ENCODE assay signal across 8 mouse cellular contexts in genomic region chr12:38114990-38115615, GRCm38 (mm10).
DNase-seq lines count a peak whose midpoint lies in the region; ATAC-seq lines count a peak whose summit lies in the region.

No protein-coding gene starts in this region.

- no peak overlapping the region for H3K9ac ChIP-seq in hindbrain, embryonic 11.5 days (ENCODE audit: low read depth, low read length)
- no peak overlapping the region for H3K9ac ChIP-seq in hindbrain, embryonic 15.5 days

- no peaks in the 10 kb centered on the region for H3K36me3 ChIP-seq in hindbrain, embryonic 11.5 days (ENCODE audit: control insufficient read depth, insufficient read depth, low read length)
- no peaks in the 10 kb centered on the region for H3K36me3 ChIP-seq in hindbrain, embryonic 10.5 days
- no peaks in the 10 kb centered on the region for H3K36me3 ChIP-seq in hindbrain, embryonic 15.5 days

- H3K4me3 ChIP-seq in hindbrain, embryonic 11.5 days (ENCODE audit: low read depth, low read length), result no peak overlapping the region
- no peak overlapping the region for H3K4me3 ChIP-seq in hindbrain, embryonic 10.5 days
- H3K4me3 ChIP-seq in hindbrain, embryonic 15.5 days, result no peak overlapping the region

- no peaks in the 10 kb centered on the region for H3K4me1 ChIP-seq in hindbrain, embryonic 11.5 days (replicated peaks; ENCODE audit: control insufficient read depth, insufficient read depth, low read length)
- H3K4me1 ChIP-seq in hindbrain, embryonic 10.5 days (replicated peaks), result no peaks in the 10 kb centered on the region
- no peaks in the 10 kb centered on the region for H3K4me1 ChIP-seq in hindbrain, embryonic 15.5 days (replicated peaks)

- peak; percentile 41 for DNase-seq in hindbrain, embryonic 11.5 days (ENCODE audit: low spot score)
- DNase-seq in hindbrain, embryonic 10.5 days (ENCODE audit: low spot score), result no peak
- DNase-seq in right cerebral cortex, postnatal 14 days, result peak; percentile 13
- no peak for DNase-seq in right cerebral cortex, postnatal 25 days
- DNase-seq in urinary bladder, postnatal 4 days (ENCODE audit: low spot score in 2 of 2), result no peak
- no peak for DNase-seq in T-cell, adult 2 months (ENCODE audit: low spot score)
- no peak for DNase-seq in thymus, postnatal 25 days

- no peaks in the 10 kb centered on the region for H3K9me3 ChIP-seq in hindbrain, embryonic 11.5 days (ENCODE audit: control insufficient read depth, low read length)
- H3K9me3 ChIP-seq in hindbrain, embryonic 10.5 days, result no peaks in the 10 kb centered on the region
- no peaks in the 10 kb centered on the region for H3K9me3 ChIP-seq in hindbrain, embryonic 15.5 days

- H3K27me3 ChIP-seq in hindbrain, embryonic 11.5 days (ENCODE audit: control insufficient read depth, insufficient read depth, low read length), result no peaks in the 10 kb centered on the region
- no peaks in the 10 kb centered on the region for H3K27me3 ChIP-seq in hindbrain, embryonic 10.5 days (ENCODE audit: insufficient read depth, poor library complexity, severe bottlenecking)
- no peaks in the 10 kb centered on the region for H3K27me3 ChIP-seq in hindbrain, embryonic 15.5 days

- no peak overlapping the region for H3K27ac ChIP-seq in hindbrain, embryonic 11.5 days (ENCODE audit: low read depth, low read length)
- no peak overlapping the region for H3K27ac ChIP-seq in hindbrain, embryonic 10.5 days
- no peak overlapping the region for H3K27ac ChIP-seq in hindbrain, embryonic 15.5 days (replicated peaks)

- H3K4me2 ChIP-seq in hindbrain, embryonic 11.5 days (replicated peaks; ENCODE audit: low read depth, low read length), result no peak overlapping the region
- no peak overlapping the region for H3K4me2 ChIP-seq in hindbrain, embryonic 15.5 days

- peak; percentile 49; the same call in 1 of the 2 replicates for ATAC-seq in hindbrain, embryonic 11.5 days (ENCODE audit: low FRiP score)
- peak; percentile 76 for ATAC-seq in hindbrain, embryonic 15.5 days (ENCODE audit: low FRiP score, low read depth)

- WGBS in hindbrain, embryonic 11.5 days, result 67% methylated on average over 1 of the region's 1 CpGs
- WGBS in hindbrain, embryonic 10.5 days, result 70% methylated on average over 1 of the region's 1 CpGs
- 78% methylated on average over 1 of the region's 1 CpGs for WGBS in hindbrain, embryonic 15.5 days

Comparison
In these comparisons a context has a peak if more than half of its experiments do, and no peak if none do; other contexts are left out.
1. DNase-seq: peak in hindbrain, embryonic 11.5 days (single experiment) and right cerebral cortex, postnatal 14 days (single experiment); none in hindbrain, embryonic 10.5 days (single experiment), right cerebral cortex, postnatal 25 days (single experiment), urinary bladder, postnatal 4 days (0 of 2), T-cell, adult 2 months (single experiment) and thymus, postnatal 25 days (single experiment).